Mouse (Mus musculus) liver, adult (tissue): ENCODE data around the gene Kif2b.

Source experiments
- GATA4 ChIP-seq: IDR thresholded peaks from 2 replicates; pipeline ENCODE4 v1.6.1; 2014; ENCODE audit warnings: mild to moderate bottlenecking, low read length; ENCODE audit not compliant: insufficient replicate concordance

The Kif2b gene

GRCm38 (mm10) chr11:91577317-91577716 lies at the start of gene Kif2b:
Gene Kif2b, minus strand, starts transcription at chr11:91577558.
- TF ChIP-seq GATA4, result no peak

GRCm38 (mm10) chr11:91593088-91593487 lies 15.7 kb upstream of the Kif2b start:
- no peak for TF ChIP-seq GATA4

DNA sequence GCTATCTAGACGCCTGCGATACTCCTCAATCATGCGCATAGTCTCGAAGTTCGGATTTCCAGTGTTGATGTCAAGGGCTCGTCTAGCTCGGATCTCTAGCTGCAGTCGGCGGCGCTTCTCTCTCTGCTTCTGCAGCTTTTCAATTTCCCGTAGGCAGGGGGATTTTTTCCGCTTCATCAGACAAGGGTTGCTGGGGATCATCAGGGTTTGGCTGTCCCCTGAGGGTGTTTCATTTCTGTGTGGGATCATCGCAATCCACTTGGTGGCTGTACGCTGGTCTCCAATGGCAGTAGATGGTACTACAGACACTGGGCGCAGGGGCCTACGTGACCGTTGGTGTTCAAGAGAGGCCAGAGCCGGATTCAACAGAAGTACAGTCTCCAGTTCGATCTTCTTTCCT lies 502 bp downstream of the Kif2b start:
- TF ChIP-seq GATA4, result no peak

DNA sequence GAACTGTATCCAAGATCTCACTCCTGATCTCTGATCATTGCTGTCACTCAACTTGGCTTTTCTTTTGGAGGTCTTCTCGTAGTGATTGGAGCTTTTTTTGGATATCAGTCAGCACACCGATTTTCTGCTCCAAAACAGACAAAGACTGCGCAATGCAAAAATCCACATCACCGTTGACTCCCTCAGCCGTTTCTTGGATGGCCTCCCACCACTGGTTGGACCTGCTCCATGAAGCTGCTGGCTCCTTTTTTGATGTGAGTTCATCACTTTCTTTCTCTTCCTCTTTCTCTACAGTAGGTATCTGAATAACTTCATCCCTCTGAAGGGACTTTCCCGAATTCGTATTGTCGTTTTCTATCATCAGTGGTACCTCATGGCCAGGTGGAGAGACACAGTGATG lies 2.0 kb downstream of the Kif2b start:
- TF ChIP-seq GATA4, result no peak

DNA sequence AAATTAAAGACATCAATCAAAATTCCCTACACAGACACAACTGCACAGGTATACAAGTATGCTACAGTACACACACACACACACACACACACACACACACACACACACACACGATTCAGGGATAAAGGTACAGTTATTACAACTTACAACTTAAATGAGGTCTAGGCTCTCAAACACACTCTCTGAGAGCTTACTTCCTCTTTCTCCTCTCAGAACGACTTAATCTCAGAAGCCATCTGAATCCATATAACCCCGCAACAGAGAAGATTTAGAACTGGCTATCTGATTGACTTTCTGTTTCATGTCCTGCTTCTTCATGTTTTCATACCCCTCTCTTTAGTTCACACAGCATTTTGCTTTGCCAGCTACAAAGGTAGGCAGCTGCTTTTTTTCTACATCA lies 2.9 kb downstream of the Kif2b start:
- TF ChIP-seq GATA4, result no peak

DNA sequence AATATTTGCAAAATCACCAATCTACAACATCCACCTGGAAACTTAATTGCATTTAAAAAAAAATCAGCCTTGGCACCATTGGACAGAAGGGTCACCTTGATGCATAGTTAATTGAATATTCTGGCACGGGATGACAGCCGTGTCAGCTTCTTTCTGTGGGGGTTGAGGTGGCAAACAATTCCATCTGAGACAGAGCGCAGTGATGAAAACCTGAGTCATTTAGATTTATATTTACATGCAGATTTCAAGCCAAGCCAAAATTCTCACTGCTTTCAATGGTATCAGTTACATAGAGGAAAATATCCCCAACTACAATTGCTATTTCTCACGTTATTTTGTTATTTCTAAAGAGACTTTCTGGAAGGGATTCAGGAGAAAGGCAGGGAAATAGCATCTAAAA lies 46.6 kb downstream of the Kif2b start:
- TF ChIP-seq GATA4, result no peak
